Mouse (Mus musculus) liver, postnatal 0 days (tissue): Measurements from ENCODE around the gene Gm28539. TPM values are rescaled to one million over a fixed set of nuclear protein-coding genes. Genes with fewer than 3 reads are reported as not detected.

ENCODE experiments used
- ATAC-seq: fragments of 200-750 bp; cut with Nextera tagmentation; 2 replicates; pipeline ENCODE4 v1.8.0; 2017; ENCODE audit warnings: mild to moderate bottlenecking, moderate library complexity
- DNase-seq: peaks from one replicate; pipeline ENCODE4 v3.0.0-alpha.2; 2016
- H3K27ac ChIP-seq: fragments of 300-500 bp; sonication (generic); 2 replicates; pipeline ENCODE4 v1.5.1; 2014; ENCODE audit warnings: antibody characterized with exemption, moderate library complexity, mild to moderate bottlenecking, low read depth
- H3K27me3 ChIP-seq: fragments of 300-500 bp; sonication (generic); 2 replicates; pipeline ENCODE4 v1.6.1; 2014; ENCODE audit warnings: low read length, control low read depth, mixed read lengths; ENCODE audit not compliant: insufficient read depth
- H3K36me3 ChIP-seq: fragments of 300-500 bp; sonication (generic); replicated peaks from 2 replicates; pipeline ENCODE4 v1.6.1; 2014; ENCODE audit warnings: mild to moderate bottlenecking, control low read depth, low read length, moderate library complexity, mixed read lengths; ENCODE audit not compliant: insufficient read depth
- H3K4me1 ChIP-seq: fragments of 300-500 bp; sonication (generic); 2 replicates; pipeline ENCODE4 v1.6.1; 2014; ENCODE audit warnings: antibody characterized with exemption, mild to moderate bottlenecking, control low read depth; ENCODE audit not compliant: insufficient read depth
- H3K4me2 ChIP-seq: fragments of 300-500 bp; sonication (generic); 2 replicates; pipeline ENCODE4 v1.6.1; 2014; ENCODE audit warnings: low read depth, mild to moderate bottlenecking, low read length, moderate library complexity, mixed read lengths
- H3K4me3 ChIP-seq: fragments of 300-500 bp; sonication (generic); 2 replicates; pipeline ENCODE4 v1.5.1; 2014; ENCODE audit warnings: low read depth, low read length
- H3K9ac ChIP-seq: fragments of 300-500 bp; sonication (generic); replicated peaks from 2 replicates; pipeline ENCODE4 v1.6.1; 2014; ENCODE audit warnings: mild to moderate bottlenecking, moderate library complexity
- H3K9me3 ChIP-seq: fragments of 300-500 bp; sonication (generic); 2 replicates; pipeline ENCODE4 v1.6.1; 2016; ENCODE audit warnings: mild to moderate bottlenecking, control low read depth, low read length, mixed read lengths
- CTCF ChIP-seq: sonication (generic); IDR thresholded peaks from 2 replicates; pipeline ENCODE4 v1.5.1; 2016; ENCODE audit warnings: antibody characterized with exemption, low read depth
- EP300 ChIP-seq: IDR thresholded peaks from 2 replicates; pipeline ENCODE4 v1.6.1; 2016; ENCODE audit warnings: antibody characterized with exemption, low read depth, mild to moderate bottlenecking
- WGBS: fragments of 180-500 bp; shearing (Covaris S2); extraction: QIAGEN DNeasy Blood & Tissue Kit; methylation state at CpG from one replicate; pipeline ENCODE4 v1.1.7; 2014; ENCODE audit not compliant: insufficient replicate concordance; 5-methylcytosine and 5-hydroxymethylcytosine counted together
- polyA plus RNA-seq: library from polyadenylated mRNA; unstranded; fragments of >200 nt; fragmentation: Nextera tagmentation; extraction: Ambion mirVana; gene quantifications from 2 replicates; pipeline ENCODE4 v1.2.1, GENCODE M21; 2015

The Gm28539 gene
- polyA plus RNA-seq, 1 experiment from 2014 or later = not detected

GRCm38 (mm10) chr16:18943906-18944305 is 107.5 kb downstream of the Gm28539 start:
- ATAC-seq (no peak), DNase-seq (no peak)
- H3K27me3 ChIP-seq = no peaks in the 10 kb centered on the region
- no peak overlapping the region for H3K27ac ChIP-seq
- peaks cover 54% of the 10 kb centered on the region for H3K36me3 ChIP-seq
- TF ChIP-seq CTCF (no peak), EP300 (no peak)
- no peak overlapping the region for H3K9ac ChIP-seq
- H3K9me3 ChIP-seq = no peaks in the 10 kb centered on the region
- no peak overlapping the region for H3K4me2 ChIP-seq
- H3K4me3 ChIP-seq = no peak overlapping the region
- no peaks in the 10 kb centered on the region for H3K4me1 ChIP-seq
- WGBS = 88% methylated on average over 6 of the region's 6 CpGs

- peaks cover 69% of the 10 kb centered on the region for H3K36me3 ChIP-seq
Measured at GRCm38 (mm10) chr16:18948941-18949340, 112.6 kb downstream of the Gm28539 start.

GRCm38 (mm10) chr16:18950351-18950750 is 114.0 kb downstream of the Gm28539 start:
- H3K27me3 ChIP-seq = no peaks in the 10 kb centered on the region
- H3K4me2 ChIP-seq = no peak overlapping the region
- peaks cover 80% of the 10 kb centered on the region for H3K36me3 ChIP-seq
- no peak overlapping the region for H3K9ac ChIP-seq
- H3K27ac ChIP-seq = no peak overlapping the region
- H3K4me3 ChIP-seq = no peak overlapping the region
- no peak for ATAC-seq
- no peak for TF ChIP-seq CTCF
- TF ChIP-seq EP300 = no peak
- no peaks in the 10 kb centered on the region for H3K9me3 ChIP-seq
- H3K4me1 ChIP-seq = no peaks in the 10 kb centered on the region
- WGBS = 73% methylated on average over 2 of the region's 2 CpGs
- no peak for DNase-seq

More at GRCm38 (mm10) chr16:18948941-18949340, 112.6 kb downstream of the Gm28539 start:
- DNase-seq = no peak
- 85% methylated on average over 9 of the region's 9 CpGs for WGBS
- H3K27ac ChIP-seq = no peak overlapping the region
- H3K27me3 ChIP-seq = no peaks in the 10 kb centered on the region
- H3K4me3 ChIP-seq = no peak overlapping the region
- ATAC-seq = no peak
- H3K9ac ChIP-seq = no peak overlapping the region
- H3K4me2 ChIP-seq = no peak overlapping the region
- no peak for TF ChIP-seq CTCF
- TF ChIP-seq EP300 = no peak
- no peaks in the 10 kb centered on the region for H3K4me1 ChIP-seq
- no peaks in the 10 kb centered on the region for H3K9me3 ChIP-seq

- no peak overlapping the region for H3K9ac ChIP-seq
- DNase-seq (no peak), ATAC-seq (no peak)
- H3K9me3 ChIP-seq = no peaks in the 10 kb centered on the region
- no peaks in the 10 kb centered on the region for H3K4me1 ChIP-seq
- no peak overlapping the region for H3K4me2 ChIP-seq
- H3K4me3 ChIP-seq = no peak overlapping the region
- H3K27ac ChIP-seq = no peak overlapping the region
- TF ChIP-seq EP300 (no peak), CTCF (no peak)
- peaks cover 83% of the 10 kb centered on the region for H3K36me3 ChIP-seq
- no peaks in the 10 kb centered on the region for H3K27me3 ChIP-seq
Measured at GRCm38 (mm10) chr16:18952813-18953212, 116.4 kb downstream of the Gm28539 start.

GRCm38 (mm10) chr16:18955070-18955469 is 118.7 kb downstream of the Gm28539 start:
- H3K4me1 ChIP-seq = no peaks in the 10 kb centered on the region
- TF ChIP-seq CTCF (no peak), EP300 (no peak)
- peaks cover 71% of the 10 kb centered on the region for H3K36me3 ChIP-seq
- H3K4me3 ChIP-seq = no peak overlapping the region
- 75% methylated on average over 3 of the region's 3 CpGs for WGBS
- no peak overlapping the region for H3K27ac ChIP-seq
- H3K27me3 ChIP-seq = no peaks in the 10 kb centered on the region
- H3K4me2 ChIP-seq = no peak overlapping the region
- H3K9me3 ChIP-seq = no peaks in the 10 kb centered on the region
- ATAC-seq (no peak), DNase-seq (no peak)
- no peak overlapping the region for H3K9ac ChIP-seq

GRCm38 (mm10) chr16:18963486-18963885 is 127.1 kb downstream of the Gm28539 start:
- Histone ChIP-seq H3K27ac (no peak overlapping the region; the same call in 1 of the 2 replicates), H3K9ac (no peak overlapping the region), H3K27me3 (no peaks in the 10 kb centered on the region), H3K9me3 (peaks cover 6% of the 10 kb centered on the region), H3K4me2 (no peak overlapping the region), H3K36me3 (peaks cover 45% of the 10 kb centered on the region), H3K4me1 (no peaks in the 10 kb centered on the region), H3K4me3 (no peak overlapping the region)
- TF ChIP-seq CTCF (no peak), EP300 (no peak)
- DNase-seq (no peak), ATAC-seq (no peak)

GRCm38 (mm10) chr16:18969420-18970128 is 133.2 kb downstream of the Gm28539 start:
- peaks cover 40% of the 10 kb centered on the region for H3K36me3 ChIP-seq

More at GRCm38 (mm10) chr16:18969420-18970128, 133.2 kb downstream of the Gm28539 start:
- no peak for TF ChIP-seq EP300
- no peak for TF ChIP-seq CTCF
- WGBS = 90% methylated on average over 9 of the region's 9 CpGs
- Histone ChIP-seq H3K4me2 (no peak overlapping the region), H3K27ac (no peak overlapping the region), H3K4me3 (no peak overlapping the region), H3K9ac (no peak overlapping the region), H3K4me1 (no peaks in the 10 kb centered on the region), H3K9me3 (no peaks in the 10 kb centered on the region), H3K27me3 (no peaks in the 10 kb centered on the region)
- ATAC-seq (no peak), DNase-seq (no peak)
